Mouse (Mus musculus) ES-Bruce4 (cell line): ENCODE measurements around the gene Prrt3. TPM values are rescaled to one million over a fixed set of nuclear protein-coding genes. Genes with fewer than 3 reads are reported as not detected.

ENCODE experiments used
- H3K27ac ChIP-seq: 2 replicates; pipeline ENCODE4 v1.5.1; 2012; ENCODE audit warnings: low read length, inconsistent platforms; ENCODE audit not compliant: insufficient read depth
- H3K27me3 ChIP-seq: 2 replicates; pipeline ENCODE4 v1.6.1; 2012; ENCODE audit warnings: mild to moderate bottlenecking, low read length, inconsistent platforms; ENCODE audit not compliant: control insufficient read depth, poor library complexity, insufficient read depth, severe bottlenecking
- H3K36me3 ChIP-seq: 2 replicates; pipeline ENCODE4 v1.6.1; 2012; ENCODE audit warnings: inconsistent platforms, mild to moderate bottlenecking, low read length, moderate library complexity; ENCODE audit not compliant: control insufficient read depth, poor library complexity, insufficient read depth, severe bottlenecking
- H3K4me1 ChIP-seq: one replicate; pipeline ENCODE4 v1.8.1; 2011; ENCODE audit warnings: low read length; ENCODE audit not compliant: control insufficient read depth, insufficient read depth
- H3K4me3 ChIP-seq: 2 replicates; pipeline ENCODE4 v1.5.1; 2011; ENCODE audit warnings: low read depth, mild to moderate bottlenecking, low read length
- H3K9ac ChIP-seq: 2 replicates; pipeline ENCODE4 v1.6.1; 2012; ENCODE audit warnings: low read depth, mild to moderate bottlenecking, inconsistent platforms; ENCODE audit not compliant: poor library complexity, severe bottlenecking
- H3K9me3 ChIP-seq: replicated peaks from 2 replicates; pipeline ENCODE4 v1.6.1; 2012; ENCODE audit warnings: mild to moderate bottlenecking, low read length, inconsistent platforms; ENCODE audit not compliant: control insufficient read depth, poor library complexity, insufficient read depth, severe bottlenecking
- CTCF ChIP-seq: IDR thresholded peaks from one replicate; pipeline ENCODE4 v1.8.1; 2011; ENCODE audit warnings: low read depth, low read length
- EP300 ChIP-seq: IDR thresholded peaks from 2 replicates; pipeline ENCODE4 v1.6.1; 2011; ENCODE audit warnings: low read depth, low read length; ENCODE audit not compliant: insufficient read depth
- POLR2A ChIP-seq: IDR thresholded peaks from one replicate; pipeline ENCODE4 v1.8.1; 2011; ENCODE audit warnings: low read length; ENCODE audit not compliant: insufficient read depth
- polyA plus RNA-seq: library from polyadenylated mRNA; stranded (reverse); fragments of >200 nt; gene quantifications from 2 replicates; pipeline ENCODE4 v1.2.4, GENCODE M21; 2011; ENCODE audit warnings: low read depth; ENCODE audit not compliant: missing spikeins, insufficient read depth, insufficient read length

Gene Prrt3
- polyA plus RNA-seq, 1 experiment, result 0.51 TPM

DNA sequence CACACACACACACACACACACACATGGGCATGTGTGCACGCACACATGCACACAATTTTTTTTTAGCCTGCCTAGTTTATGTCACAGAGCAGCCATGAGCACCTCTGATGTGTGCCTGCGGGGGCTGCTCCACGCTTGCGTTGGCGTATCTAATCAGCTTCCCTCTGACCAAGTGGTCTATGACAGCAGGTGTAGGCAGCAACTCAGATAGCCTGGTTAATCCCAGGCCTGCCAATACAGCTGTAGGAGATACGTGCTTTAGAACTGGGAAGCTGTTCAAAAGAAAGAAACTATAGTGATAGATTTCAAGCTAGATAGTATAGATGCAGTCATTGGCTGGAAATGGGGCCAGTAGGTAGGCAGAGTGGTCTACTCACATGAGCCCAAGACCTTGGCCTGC, 28.0 kb downstream of the Prrt3 start:
- Histone ChIP-seq H3K9me3 (no peaks in the 10 kb centered on the region), H3K4me3 (no peak overlapping the region), H3K27me3 (no peaks in the 10 kb centered on the region), H3K9ac (no peak overlapping the region), H3K27ac (no peak overlapping the region), H3K4me1 (no peaks in the 10 kb centered on the region), H3K36me3 (no peaks in the 10 kb centered on the region)
- TF ChIP-seq CTCF (no peak), POLR2A (no peak), EP300 (no peak)

DNA sequence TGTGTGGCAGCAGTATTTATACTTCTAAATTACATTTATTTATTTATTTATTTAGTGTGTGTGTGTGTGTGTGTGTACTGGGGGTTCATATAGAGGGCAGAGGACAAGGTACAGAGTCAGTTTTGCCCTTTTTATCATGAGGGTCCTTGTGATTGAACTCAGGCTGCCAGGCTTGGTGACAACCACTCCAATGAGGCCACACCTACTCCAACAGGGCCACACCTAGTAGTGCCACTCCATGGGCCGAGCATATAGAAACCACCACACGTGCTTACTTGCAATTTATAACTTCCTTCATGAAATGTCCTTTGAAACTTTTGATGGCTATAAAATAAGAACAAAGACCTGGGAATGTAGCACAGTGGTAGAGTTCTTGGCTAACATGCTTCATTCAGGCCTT, 28.5 kb downstream of the Prrt3 start:
- no peaks in the 10 kb centered on the region for H3K9me3 ChIP-seq
- no peak overlapping the region for H3K4me3 ChIP-seq
- no peaks in the 10 kb centered on the region for H3K4me1 ChIP-seq
- H3K27me3 ChIP-seq, result no peaks in the 10 kb centered on the region
- no peaks in the 10 kb centered on the region for H3K36me3 ChIP-seq
- H3K9ac ChIP-seq, result no peak overlapping the region
- H3K27ac ChIP-seq, result no peak overlapping the region
- TF ChIP-seq POLR2A, result no peak
- no peak for TF ChIP-seq EP300
- no peak for TF ChIP-seq CTCF

DNA sequence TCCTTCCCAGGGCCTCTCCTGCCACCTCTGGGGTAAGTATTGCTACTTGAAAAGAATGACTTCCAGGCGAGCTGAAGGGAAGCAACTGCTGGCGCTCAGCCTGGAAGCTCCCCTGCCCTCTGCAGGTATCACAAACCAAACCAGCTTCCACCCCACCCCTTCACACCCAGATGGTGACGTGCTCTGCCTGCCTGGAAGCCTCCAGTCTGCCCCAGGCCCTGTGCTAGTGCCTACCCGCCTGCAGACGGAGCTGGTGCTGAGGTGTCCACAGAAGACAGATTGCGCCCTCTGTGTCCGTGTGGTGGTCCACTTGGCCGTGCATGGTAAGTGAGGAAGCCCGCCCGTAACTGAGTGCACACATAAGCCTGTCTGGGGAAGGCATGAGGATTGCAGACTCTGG, 29.7 kb downstream of the Prrt3 start:
- peak overlapping the region; percentile 27 for H3K4me3 ChIP-seq

DNA sequence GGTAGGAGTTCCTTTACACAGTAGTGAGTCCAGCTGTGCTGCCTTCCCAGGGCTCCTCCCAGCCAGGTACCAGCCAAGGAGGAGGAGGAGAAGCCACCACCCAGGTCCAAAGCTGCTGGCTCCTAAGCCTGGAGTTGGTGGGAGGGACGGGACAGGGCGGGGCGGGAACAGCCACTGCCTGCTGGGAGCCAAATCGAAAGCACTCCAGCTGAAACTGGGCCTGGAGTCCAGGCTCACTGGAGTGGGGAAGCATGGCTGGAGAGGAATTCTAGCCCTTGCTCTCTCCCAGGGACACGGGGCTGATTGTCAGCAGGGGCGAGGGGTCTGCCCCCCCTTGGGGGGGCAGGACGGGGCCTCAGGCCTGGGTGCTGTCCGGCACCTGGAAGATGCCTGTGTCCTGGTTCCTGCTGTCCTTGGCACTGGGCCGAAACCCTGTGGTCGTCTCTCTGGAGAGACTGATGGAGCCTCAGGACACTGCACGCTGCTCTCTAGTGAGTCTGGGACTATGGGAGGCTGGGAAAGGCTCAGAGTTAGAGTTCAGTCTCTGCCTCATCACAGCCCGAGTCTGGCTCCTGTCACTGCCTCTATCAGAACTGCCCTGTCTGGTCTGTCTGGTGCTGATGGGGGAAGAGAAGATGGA, 30.3 kb downstream of the Prrt3 start, which contains the start of gene Il17rc:
Gene Il17rc, plus strand, starts transcription at position 131 of the 640 bp plus-strand sequence.
- no peaks in the 10 kb centered on the region for H3K27me3 ChIP-seq
- TF ChIP-seq EP300, result no peak
- TF ChIP-seq POLR2A, result peak; percentile 19
- TF ChIP-seq CTCF, result no peak

More for the DNA sequence above, 29.7 kb downstream of the Prrt3 start:
- no peaks in the 10 kb centered on the region for H3K27me3 ChIP-seq
- no peaks in the 10 kb centered on the region for H3K9me3 ChIP-seq
- no peak overlapping the region for H3K9ac ChIP-seq
- no peak overlapping the region for H3K27ac ChIP-seq
- H3K36me3 ChIP-seq, result no peaks in the 10 kb centered on the region
- TF ChIP-seq EP300, result no peak
- TF ChIP-seq CTCF, result no peak
- no peak for TF ChIP-seq POLR2A
- no peaks in the 10 kb centered on the region for H3K4me1 ChIP-seq

DNA sequence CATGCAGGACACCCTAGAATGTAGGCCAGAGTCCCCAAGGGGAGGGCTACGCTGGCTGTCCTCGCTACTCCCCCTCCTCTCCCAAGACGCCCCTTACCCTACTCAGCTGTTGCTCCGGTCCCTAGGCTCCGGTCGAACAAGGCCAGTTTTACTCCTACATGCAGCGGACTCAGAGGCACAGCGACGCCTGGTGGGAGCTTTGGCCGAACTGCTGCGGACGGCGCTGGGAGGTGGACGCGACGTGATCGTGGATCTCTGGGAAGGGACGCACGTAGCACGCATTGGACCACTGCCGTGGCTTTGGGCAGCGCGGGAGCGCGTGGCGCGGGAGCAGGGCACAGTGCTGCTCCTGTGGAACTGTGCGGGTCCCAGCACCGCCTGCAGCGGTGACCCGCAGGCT, 32.3 kb downstream of the Prrt3 start:
- H3K36me3 ChIP-seq, result no peaks in the 10 kb centered on the region
- TF ChIP-seq CTCF, result peak; percentile 76
- no peak for TF ChIP-seq POLR2A
- H3K27me3 ChIP-seq, result no peaks in the 10 kb centered on the region
- H3K27ac ChIP-seq, result no peak overlapping the region
- H3K4me3 ChIP-seq, result peak overlapping the region; percentile 49
- no peaks in the 10 kb centered on the region for H3K4me1 ChIP-seq
- peak overlapping the region; percentile 4; the same call in 1 of the 2 replicates for H3K9ac ChIP-seq
- H3K9me3 ChIP-seq, result no peaks in the 10 kb centered on the region

More for the DNA sequence above, 30.3 kb downstream of the Prrt3 start, which contains the start of gene Il17rc:
- Histone ChIP-seq H3K36me3 (no peaks in the 10 kb centered on the region), H3K4me3 (peak within 1 kb of the TSS; percentile 27), H3K4me1 (no peaks in the 10 kb centered on the region), H3K27ac (no peak within 1 kb of the TSS), H3K9ac (peak within 1 kb of the TSS; percentile 29; the same call in 1 of the 2 replicates), H3K9me3 (no peaks in the 10 kb centered on the region)

DNA sequence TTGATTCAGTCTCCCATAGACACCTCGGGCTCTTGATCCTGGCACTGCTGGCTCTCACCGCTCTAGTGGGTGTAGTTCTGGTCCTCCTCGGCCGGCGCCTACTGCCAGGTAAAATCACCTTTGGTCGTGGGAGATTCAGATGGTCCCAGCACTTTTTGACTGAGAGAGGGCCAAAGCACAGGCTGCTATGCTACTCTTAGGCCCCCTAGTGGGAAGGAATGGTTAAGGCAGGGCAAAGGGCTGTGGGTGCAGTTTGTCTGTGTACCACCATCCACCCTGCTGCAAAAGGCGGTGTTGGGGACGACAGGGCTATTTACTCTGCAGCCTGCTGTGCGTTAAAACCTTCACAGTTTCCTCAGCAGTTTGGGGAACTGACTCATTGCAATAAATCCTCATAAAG, 32.7 kb downstream of the Prrt3 start:
- no peaks in the 10 kb centered on the region for H3K9me3 ChIP-seq
- TF ChIP-seq CTCF, result peak; percentile 72
- no peak for TF ChIP-seq EP300
- no peak for TF ChIP-seq POLR2A
- H3K9ac ChIP-seq, result peak overlapping the region; percentile 4; the same call in 1 of the 2 replicates
- no peaks in the 10 kb centered on the region for H3K4me1 ChIP-seq
- H3K27me3 ChIP-seq, result no peaks in the 10 kb centered on the region
- no peak overlapping the region for H3K27ac ChIP-seq
- peak overlapping the region; percentile 49 for H3K4me3 ChIP-seq
- H3K36me3 ChIP-seq, result no peaks in the 10 kb centered on the region
